Mouse (Mus musculus) colon, adult 2 months (tissue): ENCODE data around the gene Plxnb3. TPM values are rescaled to one million over a fixed set of nuclear protein-coding genes. Genes with fewer than 3 reads are reported as not detected.

ENCODE experiments used
- polyA plus RNA-seq: library from polyadenylated mRNA; depleted of rRNA; stranded (reverse); fragments of >200 nt; gene quantifications from 2 replicates; pipeline ENCODE4 v1.2.3, GENCODE M21; 2012; rRNA removed

Plxnb3 gene
- 1.2 TPM in 2 replicates for polyA plus RNA-seq

GRCm38 (mm10) chrX:73756334-73757140 is at the start of gene Plxnb3:
Gene Plxnb3, plus strand, starts transcription at chrX:73757090.

GRCm38 (mm10) chrX:73716109-73716661 is 40.7 kb upstream of the Plxnb3 start, which contains the start of the genes Bcap31 and Abcd1:
Gene Bcap31, minus strand, starts transcription at chrX:73716175.
Gene Abcd1, plus strand, starts transcription at chrX:73716597.

GRCm38 (mm10) chrX:73774168-73774760 is 17.4 kb downstream of the Plxnb3 start, which contains the start of gene Srpk3:
Gene Srpk3, plus strand, starts transcription at chrX:73774405.

GRCm38 (mm10) chrX:73786364-73787224 is 29.7 kb downstream of the Plxnb3 start, which contains the start of the genes Idh3g and Ssr4:
Gene Idh3g, minus strand, starts transcription at chrX:73786897.
Gene Ssr4, plus strand, starts transcription at chrX:73787028.

Other genes starting within 250 kb of the Plxnb3 start
- 0.45 and 0.60 TPM in 2 replicates for gene Dusp9, start 117.7 kb upstream of the Plxnb3 start, polyA plus RNA-seq
- gene Pnck, start 97.0 kb upstream of the Plxnb3 start, polyA plus RNA-seq, result 11.9 and 12.3 TPM in 2 replicates
- 338 and 507 TPM in 2 replicates for gene Slc6a8, start 83.9 kb upstream of the Plxnb3 start, polyA plus RNA-seq
- 30.8 and 33.1 TPM in 2 replicates for gene Bcap31, start 40.9 kb upstream of the Plxnb3 start, polyA plus RNA-seq
- gene Abcd1, start 40.5 kb upstream of the Plxnb3 start, polyA plus RNA-seq, result 34.5 and 35.6 TPM in 2 replicates
- gene Srpk3, start 17.3 kb downstream of the Plxnb3 start, polyA plus RNA-seq, result 8.0 and 8.7 TPM in 2 replicates
- gene Idh3g, start 29.8 kb downstream of the Plxnb3 start, polyA plus RNA-seq, result 200 and 216 TPM in 2 replicates
- gene Ssr4, start 29.9 kb downstream of the Plxnb3 start, polyA plus RNA-seq, result 280 and 324 TPM in 2 replicates
- 2.6 and 2.7 TPM in 2 replicates for gene Pdzd4, start 67.9 kb downstream of the Plxnb3 start, polyA plus RNA-seq
- 0.15 and 0.19 TPM in 2 replicates for gene Avpr2, start 135.0 kb downstream of the Plxnb3 start, polyA plus RNA-seq
- gene L1cam, start 139.0 kb downstream of the Plxnb3 start, polyA plus RNA-seq, result 36.2 and 46.4 TPM in 2 replicates
- gene Arhgap4, start 164.8 kb downstream of the Plxnb3 start, polyA plus RNA-seq, result 15.2 and 16.6 TPM in 2 replicates
- gene Naa10, start 164.9 kb downstream of the Plxnb3 start, polyA plus RNA-seq, result 49.4 and 57.1 TPM in 2 replicates
- 5.4 TPM in 2 replicates for gene Renbp, start 173.8 kb downstream of the Plxnb3 start, polyA plus RNA-seq
- gene Hcfc1, start 209.3 kb downstream of the Plxnb3 start, polyA plus RNA-seq, result 59.4 and 73.4 TPM in 2 replicates